Mouse (Mus musculus) liver, embryonic 14.5 days (tissue): Measurements from ENCODE around the gene Lmx1a. TPM values are rescaled to one million over a fixed set of nuclear protein-coding genes. Genes with fewer than 3 reads are reported as not detected.

Source experiments
- ATAC-seq: fragments of 200-750 bp; cut with Nextera tagmentation; 2 replicates; pipeline ENCODE4 v1.8.0; 2017; ENCODE audit warnings: moderate number of reproducible peaks, mild to moderate bottlenecking, moderate library complexity; ENCODE audit not compliant: insufficient read depth
- DNase-seq, 3 experiments: peaks; one replicate each; pipeline ENCODE4 v3.0.0-alpha.2; 2012 to 2013; ENCODE audit warnings: low read depth in 3 of 3, low spot score in 3 of 3
- H3K27ac ChIP-seq: fragments of 300-500 bp; sonication (generic); 2 replicates; pipeline ENCODE4 v1.5.1; 2014; ENCODE audit warnings: moderate library complexity, mild to moderate bottlenecking, control low read depth, inconsistent platforms
- H3K27me3 ChIP-seq: fragments of 300-500 bp; sonication (generic); 2 replicates; pipeline ENCODE4 v1.6.1; 2014; ENCODE audit warnings: mild to moderate bottlenecking, low read length, moderate library complexity; ENCODE audit not compliant: control insufficient read depth, insufficient read depth
- H3K36me3 ChIP-seq: fragments of 300-500 bp; sonication (generic); replicated peaks from 2 replicates; pipeline ENCODE4 v1.6.1; 2014; ENCODE audit warnings: low read depth; ENCODE audit not compliant: control insufficient read depth, insufficient read depth
- H3K4me1 ChIP-seq, 2 experiments: fragments of 200-500 bp in 1 of 2; fragments of 300-500 bp in 1 of 2; sonication (generic) in 1 of 2; replicated peaks; 2 replicates each; pipeline ENCODE4 v1.6.1; 2012 to 2014; ENCODE audit warnings: antibody characterized with exemption in 1 of 2, inconsistent platforms in 1 of 2, low read length in 1 of 2; ENCODE audit not compliant: control insufficient read depth in 2 of 2, insufficient read depth in 2 of 2
- H3K4me2 ChIP-seq: fragments of 300-500 bp; sonication (generic); 2 replicates; pipeline ENCODE4 v1.6.1; 2014; ENCODE audit warnings: low read depth, mild to moderate bottlenecking, control low read depth, moderate library complexity
- H3K4me3 ChIP-seq, 2 experiments: fragments of 200-500 bp in 1 of 2; fragments of 300-500 bp in 1 of 2; sonication (generic) in 1 of 2; 2 replicates each; pipeline ENCODE4 v1.5.1; 2012 to 2014; ENCODE audit warnings: low read depth in 2 of 2, low read length in 2 of 2, mild to moderate bottlenecking in 2 of 2, control low read depth in 1 of 2, inconsistent platforms in 1 of 2, moderate library complexity in 1 of 2; ENCODE audit not compliant: insufficient read depth in 1 of 2
- H3K9ac ChIP-seq: fragments of 300-500 bp; sonication (generic); replicated peaks from 2 replicates; pipeline ENCODE4 v1.6.1; 2014; ENCODE audit warnings: mild to moderate bottlenecking, control low read depth, moderate library complexity
- H3K9me3 ChIP-seq: fragments of 300-500 bp; sonication (generic); 2 replicates; pipeline ENCODE4 v1.6.1; 2016; ENCODE audit warnings: low read length, mixed read lengths; ENCODE audit not compliant: control insufficient read depth
- CTCF ChIP-seq: IDR thresholded peaks from 2 replicates; pipeline ENCODE4 v1.5.1; 2016; ENCODE audit warnings: antibody characterized with exemption, low read depth, control low read depth
- EP300 ChIP-seq: IDR thresholded peaks from 2 replicates; pipeline ENCODE4 v1.6.1; 2016; ENCODE audit warnings: antibody characterized with exemption, low read depth
- WGBS: fragments of 180-500 bp; shearing (Covaris S2); extraction: QIAGEN DNeasy Blood & Tissue Kit; methylation state at CpG from one replicate; pipeline ENCODE4 v1.1.7; 2014; ENCODE audit not compliant: insufficient replicate concordance; 5-methylcytosine and 5-hydroxymethylcytosine counted together
- polyA plus RNA-seq, 2 experiments: library from polyadenylated mRNA; depleted of rRNA in 1 of 2; stranded (reverse) in 1 of 2; unstranded in 1 of 2; fragments of >200 nt; fragmentation: Nextera tagmentation in 1 of 2; extraction: Ambion mirVana in 1 of 2; gene quantifications; 2 replicates each; pipeline versions ENCODE4 v1.2.1 to v1.2.3; 2012 to 2014

Gene Lmx1a
- polyA plus RNA-seq, 2 experiments, result 0.06 to 0.08 TPM

GRCm38 (mm10) chr1:167790688-167791087 is 101.7 kb downstream of the Lmx1a start:
- Histone ChIP-seq H3K27ac (no peak overlapping the region), H3K4me2 (no peak overlapping the region), H3K27me3 (no peaks in the 10 kb centered on the region), H3K4me3 (no peak overlapping the region), H3K9ac (no peak overlapping the region), H3K4me1 (no peaks in the 10 kb centered on the region), H3K9me3 (no peaks in the 10 kb centered on the region), H3K36me3 (no peaks in the 10 kb centered on the region)
- DNase-seq, result no peak
- TF ChIP-seq CTCF (no peak), EP300 (no peak)
- WGBS, result 60% methylated on average over 3 of the region's 3 CpGs
- no peak for ATAC-seq

- no peaks in the 10 kb centered on the region for H3K27me3 ChIP-seq
- H3K4me1 ChIP-seq, result no peaks in the 10 kb centered on the region
- no peak overlapping the region for H3K4me2 ChIP-seq
- H3K27ac ChIP-seq, result no peak overlapping the region
- H3K9me3 ChIP-seq, result no peaks in the 10 kb centered on the region
- DNase-seq, result no peak
- no peaks in the 10 kb centered on the region for H3K36me3 ChIP-seq
- TF ChIP-seq EP300, result no peak
- TF ChIP-seq CTCF, result no peak
- no peak overlapping the region for H3K4me3 ChIP-seq
- H3K9ac ChIP-seq, result no peak overlapping the region
- ATAC-seq, result no peak
- WGBS, result 58% methylated on average over 11 of the region's 11 CpGs
These were observed 102.2 kb downstream of the Lmx1a start for GRCm38 (mm10) chr1:167791221-167791620.

DNA sequence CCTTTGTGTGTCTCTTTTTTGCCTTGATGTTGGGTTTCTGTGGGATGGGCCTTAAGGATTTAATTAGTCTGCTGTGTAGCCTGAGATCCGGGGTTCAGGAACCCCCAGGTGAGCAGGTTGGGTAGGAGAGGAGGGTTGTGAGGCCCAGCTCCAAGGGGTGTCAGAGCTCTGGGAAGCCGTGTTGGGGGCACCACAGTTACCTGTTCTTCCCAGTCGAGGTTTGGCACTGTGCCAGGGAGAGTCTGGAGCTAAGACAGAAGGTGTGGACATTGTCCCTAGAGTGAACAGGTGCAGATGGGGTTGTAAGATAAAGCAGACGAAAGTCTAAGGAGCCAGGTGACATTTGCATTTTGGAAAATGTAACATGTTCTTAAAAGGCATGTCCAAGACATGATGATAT is 112.9 kb downstream of the Lmx1a start:
- no peak for TF ChIP-seq CTCF
- no peak for TF ChIP-seq EP300
- H3K9ac ChIP-seq, result no peak overlapping the region
- H3K27me3 ChIP-seq, result peaks cover 13% of the 10 kb centered on the region
- H3K4me1 ChIP-seq, result no peaks in the 10 kb centered on the region
- no peak for ATAC-seq
- H3K36me3 ChIP-seq, result no peaks in the 10 kb centered on the region
- no peak overlapping the region for H3K27ac ChIP-seq
- no peaks in the 10 kb centered on the region for H3K9me3 ChIP-seq
- no peak overlapping the region for H3K4me3 ChIP-seq
- no peak overlapping the region for H3K4me2 ChIP-seq
- no peak for DNase-seq
- 28% methylated on average over 4 of the region's 4 CpGs for WGBS

GRCm38 (mm10) chr1:167802510-167803271 is 113.7 kb downstream of the Lmx1a start:
- WGBS, result 2% methylated on average over 55 of the region's 59 CpGs
- H3K27ac ChIP-seq, result no peak overlapping the region
- H3K4me1 ChIP-seq, result no peaks in the 10 kb centered on the region
- H3K9ac ChIP-seq, result no peak overlapping the region
- H3K4me3 ChIP-seq, result peak overlapping the region in 1 of 2 experiments; percentile 37; a peak in 3 of 4 replicates
- H3K36me3 ChIP-seq, result no peaks in the 10 kb centered on the region
- H3K4me2 ChIP-seq, result peak overlapping the region; percentile 58
- H3K27me3 ChIP-seq, result peaks cover 13% of the 10 kb centered on the region
- ATAC-seq (no peak), DNase-seq (no peak)
- H3K9me3 ChIP-seq, result no peaks in the 10 kb centered on the region
- no peak for TF ChIP-seq EP300
- TF ChIP-seq CTCF, result no peak

DNA sequence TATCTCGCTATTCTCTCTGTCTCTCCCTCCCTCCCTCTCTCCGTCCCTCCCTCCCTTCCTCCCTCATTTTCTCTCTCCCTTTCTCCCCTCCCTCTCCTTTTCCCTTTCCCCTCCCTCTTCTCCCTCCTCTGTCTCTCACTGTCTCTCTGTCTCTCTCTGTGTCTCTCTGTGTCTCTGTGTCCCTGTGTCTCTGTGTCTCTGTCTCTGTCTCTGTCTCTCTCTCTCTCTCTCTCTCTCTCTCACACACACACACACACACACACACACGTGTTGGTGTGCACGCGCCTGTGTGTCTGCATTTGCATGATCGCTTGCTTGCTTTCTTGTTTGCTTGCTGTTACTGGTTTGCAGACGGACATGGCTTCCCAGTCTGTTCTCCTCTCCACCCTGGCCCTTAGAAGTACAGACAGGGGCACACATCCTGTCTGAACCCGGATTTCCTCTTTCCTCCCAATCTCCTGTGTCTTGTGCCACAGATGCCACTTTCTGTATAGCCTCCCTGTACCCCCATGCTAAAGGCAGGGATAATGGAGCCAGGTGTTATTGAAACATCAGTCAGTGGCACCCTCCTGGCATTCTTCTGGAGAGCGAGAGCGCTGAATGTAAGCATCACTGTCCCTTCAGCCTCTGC is 114.4 kb downstream of the Lmx1a start:
- Histone ChIP-seq H3K9me3 (no peaks in the 10 kb centered on the region), H3K4me2 (peak overlapping the region; percentile 58), H3K4me1 (no peaks in the 10 kb centered on the region), H3K36me3 (no peaks in the 10 kb centered on the region), H3K27ac (no peak overlapping the region), H3K4me3 (no peak overlapping the region), H3K27me3 (peaks cover 13% of the 10 kb centered on the region), H3K9ac (no peak overlapping the region)
- DNase-seq (no peak), ATAC-seq (no peak)
- WGBS, result 13% methylated on average over 10 of the region's 10 CpGs
- no peak for TF ChIP-seq CTCF
- no peak for TF ChIP-seq EP300
